Mouse (Mus musculus): ENCODE measurements around the gene Syngap1. TPM values are rescaled to one million over a fixed set of nuclear protein-coding genes. Genes with fewer than 3 reads are reported as not detected.

The Syngap1 gene
- polyA plus RNA-seq, 1 experiment from 2014 or later: 2.0 TPM

GRCm38 (mm10) chr17:26937883-26938695 is 3.0 kb upstream of the Syngap1 start:
- peak overlapping the region; percentile 63 for H3K4me3 ChIP-seq (replicated peaks)
- no peaks in the 10 kb centered on the region for H3K9me3 ChIP-seq
- peak overlapping the region; percentile 67 for H3K9ac ChIP-seq
- H3K4me1 ChIP-seq: peaks cover 38% of the 10 kb centered on the region
- H3K27me3 ChIP-seq (replicated peaks): no peaks in the 10 kb centered on the region
- WGBS: 49% methylated on average over 16 of the region's 16 CpGs
- H3K27ac ChIP-seq: peak overlapping the region; percentile 90
- H3K4me2 ChIP-seq: peak overlapping the region; percentile 96
- no peak for ATAC-seq (ENCODE audit: insufficient read depth, low FRiP score, low read depth)
- H3K36me3 ChIP-seq: peaks cover 24% of the 10 kb centered on the region

- Histone ChIP-seq H3K4me1 (peaks cover 33% of the 10 kb centered on the region), H3K27ac (peak overlapping the region; percentile 90), H3K9me3 (no peaks in the 10 kb centered on the region), H3K4me2 (peak overlapping the region; percentile 96), H3K36me3 (peaks cover 24% of the 10 kb centered on the region), H3K9ac (peak overlapping the region; percentile 67), H3K27me3 (replicated peaks) (no peaks in the 10 kb centered on the region), H3K4me3 (replicated peaks) (peak overlapping the region; percentile 63)
- under 1% methylated on average over 22 of the region's 22 CpGs for WGBS
- no peak for ATAC-seq (ENCODE audit: insufficient read depth, low FRiP score, low read depth)
Observed at GRCm38 (mm10) chr17:26938731-26939130, 2.3 kb upstream of the Syngap1 start.

- Histone ChIP-seq H3K36me3 (peaks cover 22% of the 10 kb centered on the region), H3K27ac (peak within 1 kb of the TSS; percentile 95), H3K27me3 (replicated peaks) (no peaks in the 10 kb centered on the region), H3K4me3 (replicated peaks) (peak within 1 kb of the TSS; percentile 63), H3K4me2 (peak within 1 kb of the TSS; percentile 96), H3K9ac (peak within 1 kb of the TSS; percentile 67), H3K4me1 (peaks cover 27% of the 10 kb centered on the region), H3K9me3 (no peaks in the 10 kb centered on the region)
- ATAC-seq (ENCODE audit: insufficient read depth, low FRiP score, low read depth): peak; percentile 93
- WGBS: under 1% methylated on average over 68 of the region's 70 CpGs
Observed at GRCm38 (mm10) chr17:26939178-26939972, 1.7 kb upstream of the Syngap1 start, which contains the start of gene Cuta. TSS of gene Cuta (minus strand) at chr17:26939569.

- Histone ChIP-seq H3K4me3 (replicated peaks) (peak overlapping the region; percentile 63), H3K9me3 (no peaks in the 10 kb centered on the region), H3K27ac (peak overlapping the region; percentile 95), H3K9ac (peak overlapping the region; percentile 66; the same call in 1 of the 2 replicates), H3K27me3 (replicated peaks) (no peaks in the 10 kb centered on the region), H3K4me2 (peak overlapping the region; percentile 84), H3K4me1 (peaks cover 27% of the 10 kb centered on the region), H3K36me3 (peaks cover 19% of the 10 kb centered on the region)
- 2% methylated on average over 3 of the region's 3 CpGs for WGBS
- no peak for ATAC-seq (ENCODE audit: insufficient read depth, low FRiP score, low read depth)
Observed at GRCm38 (mm10) chr17:26939973-26940300, 1.1 kb upstream of the Syngap1 start.

GRCm38 (mm10) chr17:26941841-26942570 is 953 bp downstream of the Syngap1 start:
- peak overlapping the region; percentile 68; the same call in 1 of the 2 replicates for H3K27ac ChIP-seq
- H3K36me3 ChIP-seq: peaks cover 5% of the 10 kb centered on the region; the same call in 1 of the 2 replicates
- peaks cover 42% of the 10 kb centered on the region for H3K4me1 ChIP-seq
- H3K9ac ChIP-seq: no peak overlapping the region
- peak overlapping the region; percentile 44 for H3K4me3 ChIP-seq (replicated peaks)
- H3K27me3 ChIP-seq (replicated peaks): no peaks in the 10 kb centered on the region
- H3K4me2 ChIP-seq: peak overlapping the region; percentile 84
- ATAC-seq (ENCODE audit: insufficient read depth, low FRiP score, low read depth): no peak
- WGBS: 18% methylated on average over 4 of the region's 4 CpGs
- H3K9me3 ChIP-seq: no peaks in the 10 kb centered on the region

- Histone ChIP-seq H3K9ac (0 out of 2 replicates have a peak overlapping the region, but pooled peaks have one; percentile 5), H3K4me2 (peak overlapping the region; percentile 68), H3K4me1 (peaks cover 39% of the 10 kb centered on the region), H3K27ac (peak overlapping the region; percentile 58), H3K9me3 (no peaks in the 10 kb centered on the region), H3K36me3 (no peaks in the 10 kb centered on the region), H3K27me3 (replicated peaks) (no peaks in the 10 kb centered on the region), H3K4me3 (replicated peaks) (peak overlapping the region; percentile 39)
- 31% methylated on average over 13 of the region's 13 CpGs for WGBS
- no peak for ATAC-seq (ENCODE audit: insufficient read depth, low FRiP score, low read depth)
Observed at GRCm38 (mm10) chr17:26945824-26946495, 4.9 kb downstream of the Syngap1 start.

GRCm38 (mm10) chr17:26946567-26946966 is 5.5 kb downstream of the Syngap1 start:
- WGBS: 4% methylated on average over 37 of the region's 37 CpGs
- ATAC-seq (ENCODE audit: insufficient read depth, low FRiP score, low read depth): peak; percentile 56; the same call in 1 of the 2 replicates

GRCm38 (mm10) chr17:26947231-26948100 is 6.4 kb downstream of the Syngap1 start:
- Histone ChIP-seq H3K27me3 (replicated peaks) (no peaks in the 10 kb centered on the region), H3K4me1 (peaks cover 54% of the 10 kb centered on the region), H3K36me3 (no peaks in the 10 kb centered on the region), H3K9ac (no peak overlapping the region), H3K9me3 (no peaks in the 10 kb centered on the region), H3K27ac (peak overlapping the region; percentile 58; the same call in 1 of the 2 replicates), H3K4me2 (peak overlapping the region; percentile 68), H3K4me3 (replicated peaks) (peak overlapping the region; percentile 39; the same call in 1 of the 2 replicates)
- 60% methylated on average over 12 of the region's 12 CpGs for WGBS
- no peak for ATAC-seq (ENCODE audit: insufficient read depth, low FRiP score, low read depth)

More at GRCm38 (mm10) chr17:26946567-26946966, 5.5 kb downstream of the Syngap1 start:
- H3K4me1 ChIP-seq: peaks cover 45% of the 10 kb centered on the region
- H3K9ac ChIP-seq: peak overlapping the region; percentile 5; the same call in 1 of the 2 replicates
- no peaks in the 10 kb centered on the region for H3K36me3 ChIP-seq
- peak overlapping the region; percentile 39 for H3K4me3 ChIP-seq (replicated peaks)
- no peaks in the 10 kb centered on the region for H3K27me3 ChIP-seq (replicated peaks)
- H3K9me3 ChIP-seq: no peaks in the 10 kb centered on the region
- peak overlapping the region; percentile 68 for H3K4me2 ChIP-seq
- H3K27ac ChIP-seq: peak overlapping the region; percentile 58

GRCm38 (mm10) chr17:26948316-26949050 is 7.4 kb downstream of the Syngap1 start:
- WGBS: 2% methylated on average over 33 of the region's 87 CpGs
- H3K4me3 ChIP-seq (replicated peaks): peak overlapping the region; percentile 66
- H3K4me1 ChIP-seq: peaks cover 62% of the 10 kb centered on the region
- H3K36me3 ChIP-seq: no peaks in the 10 kb centered on the region
- peak overlapping the region; percentile 57; the same call in 1 of the 2 replicates for H3K27ac ChIP-seq
- no peak for ATAC-seq (ENCODE audit: insufficient read depth, low FRiP score, low read depth)
- H3K9me3 ChIP-seq: no peaks in the 10 kb centered on the region
- peak overlapping the region; percentile 97 for H3K4me2 ChIP-seq
- H3K27me3 ChIP-seq (replicated peaks): no peaks in the 10 kb centered on the region
- H3K9ac ChIP-seq: peak overlapping the region; percentile 55

All from stomach, embryonic 15.5 days (tissue).